Mouse (Mus musculus) CH12.LX (cell line): ENCODE measurements at regions not wholly inside any gene's neighbourhood (a gene's known extent, or its start where the extent isn't known, plus 50 kb on each side); places are given as distances from the start of the nearest gene placed in this dataset.

Experiments used
- BHLHE40 ChIP-seq: IDR thresholded peaks from 2 replicates; pipeline ENCODE4 v1.6.1; 2011; ENCODE audit warnings: mild to moderate bottlenecking, low read depth, low read length, improper control_type of control experiment
- CHD2 ChIP-seq: IDR thresholded peaks from 2 replicates; pipeline ENCODE4 v1.6.1; 2011; ENCODE audit warnings: low read length, improper control_type of control experiment
- CTCF ChIP-seq, 2 experiments: IDR thresholded peaks in 1 of 2; conservative IDR thresholded peaks in 1 of 2; 2 replicates each; pipeline ENCODE4 v1.5.1; 2011 to 2012; ENCODE audit warnings: low read depth in 2 of 2, low read length in 2 of 2, improper control_type of control experiment in 1 of 2, inconsistent platforms in 1 of 2, mild to moderate bottlenecking in 1 of 2, moderate library complexity in 1 of 2
- EP300 ChIP-seq: IDR thresholded peaks from 2 replicates; pipeline ENCODE4 v1.6.1; 2011; ENCODE audit warnings: low read length, improper control_type of control experiment
- HCFC1 ChIP-seq: IDR thresholded peaks from 2 replicates; pipeline ENCODE4 v1.6.1; 2012; ENCODE audit warnings: low read depth, mild to moderate bottlenecking, inconsistent platforms, low read length, improper control_type of control experiment
- IRF4 ChIP-seq: IDR thresholded peaks from 2 replicates; pipeline ENCODE4 v1.6.1; 2014; ENCODE audit warnings: low read depth, mild to moderate bottlenecking, inconsistent platforms, low read length, improper control_type of control experiment
- KAT2A ChIP-seq: IDR thresholded peaks from 2 replicates; pipeline ENCODE4 v1.6.1; 2012; ENCODE audit warnings: low read length, improper control_type of control experiment, inconsistent platforms; ENCODE audit not compliant: insufficient replicate concordance
- MAFK ChIP-seq: IDR thresholded peaks from 2 replicates; pipeline ENCODE4 v1.6.1; 2011; ENCODE audit warnings: low read length, improper control_type of control experiment; ENCODE audit not compliant: insufficient replicate concordance
- POLR2A ChIP-seq: IDR thresholded peaks from 2 replicates; pipeline ENCODE4 v1.6.1; 2011; ENCODE audit warnings: low read depth, mild to moderate bottlenecking, improper control_type of control experiment, low read length
- TCF12 ChIP-seq: IDR thresholded peaks from 2 replicates; pipeline ENCODE4 v1.6.1; 2014; ENCODE audit warnings: low read depth, mild to moderate bottlenecking, inconsistent platforms, low read length, improper control_type of control experiment
- USF1 ChIP-seq: IDR thresholded peaks from 2 replicates; pipeline ENCODE4 v1.6.1; 2014; ENCODE audit warnings: low read depth, mild to moderate bottlenecking, inconsistent platforms, low read length, improper control_type of control experiment

DNA sequence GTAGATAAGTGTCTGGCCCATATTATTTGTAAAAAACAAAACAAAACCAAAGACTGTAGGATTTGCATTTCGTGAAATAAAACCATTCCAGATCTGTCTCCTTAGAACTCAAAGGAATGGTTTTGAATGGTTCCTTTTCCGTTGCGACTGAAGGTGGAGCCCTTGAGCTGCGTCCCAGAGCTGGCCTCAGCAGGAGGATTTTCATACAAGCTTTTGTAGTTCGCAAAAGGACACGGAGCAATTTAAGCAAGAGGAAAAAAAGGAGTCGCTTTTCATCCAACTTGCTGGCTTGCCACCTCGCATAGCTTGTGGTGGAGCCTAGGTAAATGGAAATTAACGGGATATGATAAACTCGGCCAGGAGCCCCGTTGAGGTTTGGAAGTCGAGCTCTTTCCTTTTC, 172.1 kb upstream of the Ccng1 start:
- TF ChIP-seq USF1 (no peak), CTCF (conservative IDR thresholded peaks at IDR 0.05 in 1 of 2, IDR thresholded peaks at IDR 0.05 in 1 of 2; ENCODE audit: low read depth in 2 of 2, low read length in 2 of 2) (peak; percentile 64 to 90), BHLHE40 (no peak), POLR2A (no peak), TCF12 (no peak), EP300 (no peak), HCFC1 (no peak), KAT2A (no peak), MAFK (no peak), IRF4 (no peak), CHD2 (no peak)
